Mouse (Mus musculus): ENCODE measurements around the gene Mc3r.

GRCm38 (mm10) chr2:172241031-172241430 lies 7.3 kb upstream of the Mc3r start:
- TF ChIP-seq CTCF (IDR thresholded peaks at IDR 0.05; ENCODE audit: extremely low read depth, insufficient read depth, insufficient read length, insufficient replicate concordance): no peak
- no peak for TF ChIP-seq POLR2A (IDR thresholded peaks at IDR 0.05; ENCODE audit: low read depth, low read length)
